Mouse (Mus musculus): Measurements from ENCODE around the gene Fcer1g. TPM values are rescaled to one million over a fixed set of nuclear protein-coding genes. Genes with fewer than 3 reads are reported as not detected.

Gene Fcer1g
- total and polyA plus RNA-seq, 2 experiments from 2014 or later: 30.6 to 34.6 TPM

- 11% methylated on average over 25 of the region's 26 CpGs for WGBS
- DNase-seq (ENCODE audit: low spot score) (peak; percentile 67), ATAC-seq (peak; percentile 13; the same call in 1 of the 2 replicates)
- Histone ChIP-seq H3K27me3 (ENCODE audit: insufficient read depth, low read length) (no peaks in the 10 kb centered on the region), H3K4me2 (ENCODE audit: low read depth, low read length) (peak within 1 kb of the TSS; percentile 58), H3K4me3 (ENCODE audit: low read length) (peak within 1 kb of the TSS; percentile 20), H3K27ac (peak within 1 kb of the TSS; percentile 64), H3K9me3 (ENCODE audit: low read length) (no peaks in the 10 kb centered on the region), H3K9ac (replicated peaks; ENCODE audit: low read length) (peak within 1 kb of the TSS; percentile 24; the same call in 1 of the 2 replicates), H3K4me1 (ENCODE audit: insufficient read depth, low read length) (peaks cover 29% of the 10 kb centered on the region), H3K36me3 (ENCODE audit: insufficient read depth, low read length) (no peaks in the 10 kb centered on the region)
- TF ChIP-seq CTCF (IDR thresholded peaks at IDR 0.05; ENCODE audit: low read depth): no peak
Measured at GRCm38 (mm10) chr1:171250680-171251593, 16.8 kb upstream of the Fcer1g start, which contains the start of gene Ndufs2. TSS of gene Ndufs2 (minus strand) at chr1:171251388.

GRCm38 (mm10) chr1:171249913-171250600 is 15.9 kb upstream of the Fcer1g start, which contains the start of gene Adamts4:
TSS of gene Adamts4 (plus strand) at chr1:171250421.
- H3K4me1 ChIP-seq (ENCODE audit: insufficient read depth, low read length): peaks cover 29% of the 10 kb centered on the region
- no peaks in the 10 kb centered on the region for H3K27me3 ChIP-seq (ENCODE audit: insufficient read depth, low read length)
- H3K4me2 ChIP-seq (ENCODE audit: low read depth, low read length): peak within 1 kb of the TSS; percentile 58
- H3K36me3 ChIP-seq (ENCODE audit: insufficient read depth, low read length): no peaks in the 10 kb centered on the region
- WGBS: 7% methylated on average over 5 of the region's 5 CpGs
- peak within 1 kb of the TSS; percentile 24; the same call in 1 of the 2 replicates for H3K9ac ChIP-seq (replicated peaks; ENCODE audit: low read length)
- no peak for TF ChIP-seq CTCF (IDR thresholded peaks at IDR 0.05; ENCODE audit: low read depth)
- DNase-seq (ENCODE audit: low spot score) (peak; percentile 68), ATAC-seq (no peak)
- peak within 1 kb of the TSS; percentile 64 for H3K27ac ChIP-seq
- no peaks in the 10 kb centered on the region for H3K9me3 ChIP-seq (ENCODE audit: low read length)
- H3K4me3 ChIP-seq (ENCODE audit: low read length): peak within 1 kb of the TSS; percentile 20

- 32% methylated on average over 3 of the region's 3 CpGs for WGBS
- Histone ChIP-seq H3K27ac (peak overlapping the region; percentile 82; the same call in 1 of the 2 replicates), H3K27me3 (ENCODE audit: insufficient read depth, low read length) (no peaks in the 10 kb centered on the region), H3K4me1 (ENCODE audit: insufficient read depth, low read length) (peaks cover 29% of the 10 kb centered on the region), H3K9ac (replicated peaks; ENCODE audit: low read length) (no peak overlapping the region), H3K4me3 (ENCODE audit: low read length) (no peak overlapping the region), H3K9me3 (ENCODE audit: low read length) (no peaks in the 10 kb centered on the region), H3K4me2 (ENCODE audit: low read depth, low read length) (no peak overlapping the region), H3K36me3 (ENCODE audit: insufficient read depth, low read length) (no peaks in the 10 kb centered on the region)
- ATAC-seq (no peak), DNase-seq (ENCODE audit: low spot score) (no peak)
- TF ChIP-seq CTCF (IDR thresholded peaks at IDR 0.05; ENCODE audit: low read depth): no peak
Measured at GRCm38 (mm10) chr1:171248386-171249226, 14.4 kb upstream of the Fcer1g start.

GRCm38 (mm10) chr1:171247916-171248315 is 13.8 kb upstream of the Fcer1g start:
- Histone ChIP-seq H3K27me3 (ENCODE audit: insufficient read depth, low read length) (no peaks in the 10 kb centered on the region), H3K9ac (replicated peaks; ENCODE audit: low read length) (no peak overlapping the region), H3K4me3 (ENCODE audit: low read length) (no peak overlapping the region), H3K4me2 (ENCODE audit: low read depth, low read length) (peak overlapping the region; percentile 89), H3K9me3 (ENCODE audit: low read length) (no peaks in the 10 kb centered on the region), H3K36me3 (ENCODE audit: insufficient read depth, low read length) (no peaks in the 10 kb centered on the region), H3K4me1 (ENCODE audit: insufficient read depth, low read length) (peaks cover 29% of the 10 kb centered on the region), H3K27ac (peak overlapping the region; percentile 82)
- WGBS: 26% methylated on average over 4 of the region's 4 CpGs
- DNase-seq (ENCODE audit: low spot score) (no peak), ATAC-seq (no peak)
- no peak for TF ChIP-seq CTCF (IDR thresholded peaks at IDR 0.05; ENCODE audit: low read depth)

- DNase-seq (ENCODE audit: low spot score) (no peak), ATAC-seq (no peak)
- H3K36me3 ChIP-seq (ENCODE audit: insufficient read depth, low read length): peaks cover 3% of the 10 kb centered on the region; the same call in 1 of the 2 replicates
- peak overlapping the region; percentile 84; the same call in 1 of the 2 replicates for H3K9ac ChIP-seq (replicated peaks; ENCODE audit: low read length)
- no peak for TF ChIP-seq CTCF (IDR thresholded peaks at IDR 0.05; ENCODE audit: low read depth)
- no peaks in the 10 kb centered on the region for H3K27me3 ChIP-seq (ENCODE audit: insufficient read depth, low read length)
- WGBS: 12% methylated on average over 13 of the region's 13 CpGs
- H3K9me3 ChIP-seq (ENCODE audit: low read length): no peaks in the 10 kb centered on the region
- peak overlapping the region; percentile 82 for H3K27ac ChIP-seq
- peaks cover 26% of the 10 kb centered on the region for H3K4me1 ChIP-seq (ENCODE audit: insufficient read depth, low read length)
- peak overlapping the region; percentile 89 for H3K4me2 ChIP-seq (ENCODE audit: low read depth, low read length)
- H3K4me3 ChIP-seq (ENCODE audit: low read length): peak overlapping the region; percentile 81
Measured at GRCm38 (mm10) chr1:171247453-171247841, 13.3 kb upstream of the Fcer1g start.

All from hindbrain, postnatal 0 days (tissue).